Mouse (Mus musculus) embryo, embryonic 11 days (tissue): Measurements from ENCODE around the gene Pafah1b2.

ENCODE experiments used
- DNase-seq: peaks from one replicate; pipeline ENCODE4 v3.0.0-alpha.2; 2015

Gene Pafah1b2

GRCm38 (mm10) chr9:46026058-46026849 is 13.8 kb upstream of the Pafah1b2 start:
- DNase-seq = no peak

GRCm38 (mm10) chr9:46023591-46023990 is 11.1 kb upstream of the Pafah1b2 start:
- DNase-seq = no peak

GRCm38 (mm10) chr9:46019975-46020374 is 7.5 kb upstream of the Pafah1b2 start:
- no peak for DNase-seq

GRCm38 (mm10) chr9:46018316-46018715 is 5.8 kb upstream of the Pafah1b2 start:
- DNase-seq = no peak

GRCm38 (mm10) chr9:46016417-46016816 is 3.9 kb upstream of the Pafah1b2 start:
- no peak for DNase-seq

- DNase-seq = peak; percentile 7
Observed at GRCm38 (mm10) chr9:46015831-46016230, 3.3 kb upstream of the Pafah1b2 start.

- peak; percentile 13 for DNase-seq
Observed at GRCm38 (mm10) chr9:46015081-46015551, 2.6 kb upstream of the Pafah1b2 start.

- peak; percentile 72 for DNase-seq
Observed at GRCm38 (mm10) chr9:46014251-46014681, 1.8 kb upstream of the Pafah1b2 start.

- DNase-seq = peak; percentile 19
Observed at GRCm38 (mm10) chr9:46013616-46014015, 1.1 kb upstream of the Pafah1b2 start.

GRCm38 (mm10) chr9:46013009-46013586 is 608 bp upstream of the Pafah1b2 start:
- peak; percentile 52 for DNase-seq

- no peak for DNase-seq
Observed at GRCm38 (mm10) chr9:46011094-46011970, 1.2 kb downstream of the Pafah1b2 start.

- DNase-seq = no peak
Observed at GRCm38 (mm10) chr9:46009669-46009983, 2.9 kb downstream of the Pafah1b2 start.

GRCm38 (mm10) chr9:46008931-46009668 is 3.4 kb downstream of the Pafah1b2 start:
- DNase-seq = no peak

GRCm38 (mm10) chr9:46006224-46006623 is 6.3 kb downstream of the Pafah1b2 start:
- DNase-seq = no peak

GRCm38 (mm10) chr9:46004529-46004928 is 8.0 kb downstream of the Pafah1b2 start:
- DNase-seq = no peak

GRCm38 (mm10) chr9:46003729-46004128 is 8.8 kb downstream of the Pafah1b2 start:
- DNase-seq = peak; percentile 80

GRCm38 (mm10) chr9:45999009-45999408 is 13.5 kb downstream of the Pafah1b2 start:
- no peak for DNase-seq

GRCm38 (mm10) chr9:45985229-45985567 is 27.3 kb downstream of the Pafah1b2 start:
- DNase-seq = peak; percentile 60

- peak; percentile 97 for DNase-seq
Observed at GRCm38 (mm10) chr9:45984409-45985228, 27.9 kb downstream of the Pafah1b2 start.

GRCm38 (mm10) chr9:45983676-45984408 is 28.6 kb downstream of the Pafah1b2 start:
- peak; percentile 41 for DNase-seq

GRCm38 (mm10) chr9:45981331-45981730 is 31.2 kb downstream of the Pafah1b2 start:
- no peak for DNase-seq
